Mouse (Mus musculus) right cerebral cortex, postnatal 25 days (tissue): ENCODE measurements at regions not wholly inside any gene's neighbourhood (a gene's known extent, or its start where the extent isn't known, plus 50 kb on each side); places are given as distances from the start of the nearest gene placed in this dataset.

Source experiments
- DNase-seq: peaks from one replicate; pipeline ENCODE4 v3.0.0; 2022

DNA sequence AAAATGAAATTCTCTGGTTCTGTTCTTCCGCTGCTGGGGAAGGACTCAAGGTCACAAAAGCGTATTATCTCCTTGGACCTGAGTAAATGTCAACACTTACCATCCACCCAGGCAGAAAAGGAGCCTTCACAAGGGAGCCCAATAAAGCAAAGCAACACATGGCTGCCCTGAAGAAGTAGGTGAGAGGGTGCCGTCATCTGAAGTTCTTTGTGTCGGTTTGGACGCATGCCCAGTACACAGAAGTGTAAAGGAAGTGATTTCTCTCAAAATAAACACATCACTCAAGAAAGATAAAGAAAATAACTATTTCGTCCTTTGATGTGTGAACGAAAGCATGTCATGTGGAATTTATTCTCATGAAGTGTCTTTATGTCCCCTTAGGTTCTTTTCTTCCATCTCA lies 559.0 kb upstream of the A1bg start:
- DNase-seq = no peak

GRCm38 (mm10) chr15:61473900-61474299 lies 551.1 kb upstream of the A1bg start:
- no peak for DNase-seq

DNA sequence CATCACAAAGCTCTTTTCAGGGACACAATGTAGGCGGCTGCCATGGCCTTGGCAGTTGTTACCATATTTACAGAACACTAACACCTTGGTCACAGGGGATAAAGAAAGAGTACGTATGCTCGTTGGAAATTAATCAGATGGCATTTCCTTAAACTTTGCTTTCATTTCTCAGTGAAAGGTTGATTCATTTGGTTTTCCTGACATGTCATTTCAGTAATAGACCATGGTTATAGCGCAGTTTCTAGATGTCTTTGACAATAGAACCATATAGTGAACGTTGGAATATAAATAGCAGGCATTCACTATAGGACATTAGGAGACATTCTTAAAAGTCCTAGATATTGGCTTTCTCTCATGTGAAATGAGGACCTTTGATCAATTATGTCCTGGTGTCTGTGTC lies 532.2 kb upstream of the A1bg start:
- DNase-seq = no peak

GRCm38 (mm10) chr15:61454350-61454671 lies 531.5 kb upstream of the A1bg start:
- DNase-seq = no peak

DNA sequence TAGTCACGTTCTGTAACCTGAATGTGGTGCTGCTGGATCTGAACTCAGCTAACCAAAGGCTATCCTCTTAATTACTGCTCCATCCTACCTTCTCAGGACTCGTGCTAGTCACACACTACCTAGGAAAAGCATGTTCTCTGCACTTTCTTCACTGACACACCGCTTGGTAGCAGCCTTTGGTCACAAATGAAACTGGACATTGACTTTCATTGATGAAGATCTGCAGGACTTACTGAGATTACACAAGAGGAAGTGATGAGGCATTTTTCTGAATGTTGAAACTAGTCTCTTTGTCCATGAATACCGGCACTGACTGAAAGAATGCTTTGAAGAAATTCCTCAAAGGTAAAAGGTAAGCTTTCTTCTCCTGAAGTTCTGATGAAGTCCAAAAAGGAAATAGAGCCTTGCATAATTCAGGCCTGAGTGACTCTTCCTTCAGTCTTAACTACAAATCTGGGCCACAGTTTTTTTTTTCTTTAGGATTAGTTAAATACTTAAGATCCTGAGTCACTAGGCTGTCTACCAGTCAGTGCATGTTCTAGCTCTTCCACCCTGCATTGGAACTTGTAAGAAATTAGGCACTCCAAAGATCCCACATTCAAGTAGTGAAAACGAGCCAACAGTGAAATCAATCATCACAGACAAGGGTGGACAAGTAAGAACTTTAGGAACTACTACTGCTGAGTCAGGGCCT lies 531.0 kb upstream of the A1bg start:
- no peak for DNase-seq

- no peak for DNase-seq
These were observed 527.4 kb upstream of the A1bg start for GRCm38 (mm10) chr15:61450217-61450616.

GRCm38 (mm10) chr15:61448482-61448881 lies 525.7 kb upstream of the A1bg start:
- DNase-seq = no peak

DNA sequence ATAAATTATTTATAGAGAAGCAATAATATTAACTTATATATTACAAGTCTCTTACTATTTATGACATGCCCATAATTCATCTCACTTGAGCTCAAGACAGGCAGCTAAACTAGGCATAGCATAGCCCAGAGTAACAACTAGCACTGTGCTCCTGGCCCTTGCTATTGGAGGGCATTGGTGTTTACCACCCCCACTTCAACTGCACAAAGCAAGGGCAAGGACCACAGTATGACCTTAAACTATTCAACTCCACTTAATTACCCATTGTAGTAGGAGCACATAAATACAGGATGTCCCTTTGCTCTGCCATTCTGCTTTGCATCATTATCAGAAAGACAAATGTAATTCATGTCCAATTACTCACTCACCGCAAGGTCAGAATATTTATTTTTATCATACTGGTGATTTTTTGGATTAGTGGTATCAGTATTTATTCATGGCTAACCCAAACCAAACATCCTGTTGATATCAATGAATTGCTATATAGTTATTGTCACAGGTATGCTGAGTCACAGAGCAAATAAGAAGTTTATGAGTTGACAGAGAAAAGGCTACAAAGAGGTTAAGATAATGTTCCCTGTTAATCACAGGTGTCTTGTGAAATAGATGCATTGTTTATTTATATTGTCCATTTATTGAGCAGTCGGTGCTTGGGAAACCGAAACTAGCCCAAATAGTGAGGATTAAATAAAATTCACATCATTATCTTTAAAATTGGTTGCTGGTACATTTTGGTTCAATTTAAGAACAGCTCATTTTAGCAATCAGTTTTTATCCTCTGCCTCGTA lies 523.4 kb upstream of the A1bg start:
- DNase-seq = no peak

DNA sequence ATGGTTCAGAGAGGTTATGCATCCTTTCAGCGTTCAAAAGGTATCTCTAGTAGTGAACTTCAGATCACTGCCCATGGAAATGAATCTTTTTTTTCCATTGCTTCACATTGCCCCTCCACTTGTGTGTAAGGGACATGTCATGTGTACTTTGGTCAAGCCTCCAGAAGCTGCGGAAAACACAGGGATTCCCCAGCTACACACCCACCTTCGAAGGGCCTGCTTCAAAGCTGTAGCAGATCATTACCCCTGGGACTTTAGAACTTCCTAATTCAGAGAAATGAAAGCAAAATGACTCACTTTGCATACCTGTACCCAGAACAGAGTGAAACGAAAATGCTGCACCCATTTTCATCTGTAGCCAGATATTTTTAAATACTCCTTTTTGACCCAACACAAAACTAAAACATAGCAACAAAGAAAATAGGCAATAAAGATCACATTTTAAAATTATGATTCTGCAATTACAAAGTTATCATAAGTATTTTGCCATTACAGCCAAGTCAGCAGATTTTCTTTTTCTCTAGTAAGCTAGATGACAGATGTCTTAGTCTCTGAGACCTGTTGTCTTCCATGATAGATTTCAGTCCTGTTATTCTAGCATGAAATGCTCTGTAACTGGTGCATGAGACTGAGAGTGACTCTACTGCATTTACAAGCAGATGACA lies 519.1 kb upstream of the A1bg start:
- no peak for DNase-seq

DNA sequence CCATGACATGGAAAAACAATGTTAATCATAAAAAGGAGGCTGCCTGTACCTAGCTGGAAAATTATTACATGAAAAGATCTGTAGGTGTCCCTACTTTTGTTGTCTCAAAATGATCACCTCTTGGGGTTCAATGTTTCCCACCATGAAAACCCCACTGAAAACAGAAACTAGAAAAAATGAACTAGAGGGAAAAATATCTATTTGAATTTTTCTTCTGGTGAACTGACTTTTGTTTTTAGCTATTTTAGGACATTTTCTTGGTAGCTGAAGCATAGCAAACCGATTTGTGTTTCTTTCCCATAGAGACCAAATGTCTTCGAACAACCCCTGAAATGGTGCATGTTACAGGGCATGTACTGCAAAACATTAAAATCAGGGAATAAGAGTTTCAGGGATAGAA lies 518.2 kb upstream of the A1bg start:
- no peak for DNase-seq

DNA sequence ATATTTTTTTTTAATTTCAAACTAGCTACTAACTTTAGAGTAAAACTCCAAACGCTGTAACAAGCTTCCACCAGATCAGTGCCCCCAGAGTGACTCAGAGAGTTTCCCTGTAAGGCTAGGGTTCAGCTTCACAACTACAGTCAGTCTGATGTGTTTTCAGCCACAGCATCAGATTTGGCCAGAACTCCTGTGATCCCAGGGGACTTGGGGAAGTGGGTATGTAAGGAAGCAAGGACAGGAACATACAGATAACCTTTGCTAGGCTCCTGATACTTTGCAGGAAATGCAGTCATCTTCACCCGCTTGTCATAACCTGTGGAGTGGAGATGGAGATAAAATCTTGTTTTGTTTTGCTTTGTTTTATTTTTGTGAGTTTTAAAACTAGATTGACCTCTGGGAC lies 517.5 kb upstream of the A1bg start:
- no peak for DNase-seq

DNA sequence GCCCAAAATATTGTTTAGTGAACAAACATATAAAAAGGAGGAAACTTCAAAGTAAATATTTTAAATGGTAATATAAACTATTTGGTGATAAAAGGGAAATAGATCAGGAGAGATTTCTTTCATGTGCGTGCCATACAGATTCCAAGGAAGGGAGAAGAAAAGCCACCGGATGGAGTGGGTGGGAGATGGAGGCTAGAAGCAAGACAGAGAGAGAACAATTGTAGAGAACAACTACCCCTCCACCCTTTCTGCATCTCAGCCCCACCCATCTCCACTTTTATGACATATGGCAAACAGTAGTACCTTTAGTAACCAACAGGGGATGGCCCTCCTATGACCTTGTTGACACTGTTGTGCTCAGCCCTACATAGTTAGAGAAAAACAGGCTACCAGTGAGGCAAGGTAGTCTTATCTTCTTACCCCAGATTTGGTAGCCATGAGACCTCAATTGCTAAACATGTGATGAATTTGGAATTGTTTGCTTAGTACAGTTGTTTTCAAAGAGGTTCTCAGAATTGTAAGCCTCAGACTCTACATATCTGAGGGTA lies 516.9 kb upstream of the A1bg start:
- no peak for DNase-seq

- DNase-seq = no peak
These were observed 506.1 kb upstream of the A1bg start for GRCm38 (mm10) chr15:61428818-61429415.

DNA sequence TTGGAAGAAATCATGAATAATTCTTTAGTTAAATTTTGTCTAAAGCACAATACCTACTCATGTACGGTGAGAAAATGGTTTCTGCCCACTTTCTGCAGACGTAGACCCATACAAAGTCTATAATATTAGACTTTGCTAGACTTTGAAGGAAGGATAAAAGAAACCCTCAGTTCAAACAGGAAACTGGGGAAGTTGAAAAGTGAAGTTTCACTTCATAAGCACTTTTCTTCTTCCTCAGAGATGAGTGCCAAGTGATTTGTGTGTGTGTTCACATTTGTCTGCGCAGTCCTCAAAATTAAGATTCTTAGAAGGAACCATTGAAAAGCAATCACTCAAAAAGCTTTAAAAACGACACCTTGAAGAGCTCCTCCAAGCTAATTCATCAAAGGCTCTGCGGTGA lies 500.2 kb upstream of the A1bg start:
- no peak for DNase-seq

GRCm38 (mm10) chr15:61417506-61417905 lies 494.7 kb upstream of the A1bg start:
- no peak for DNase-seq

GRCm38 (mm10) chr15:61416841-61417240 lies 494.0 kb upstream of the A1bg start:
- DNase-seq = no peak

DNA sequence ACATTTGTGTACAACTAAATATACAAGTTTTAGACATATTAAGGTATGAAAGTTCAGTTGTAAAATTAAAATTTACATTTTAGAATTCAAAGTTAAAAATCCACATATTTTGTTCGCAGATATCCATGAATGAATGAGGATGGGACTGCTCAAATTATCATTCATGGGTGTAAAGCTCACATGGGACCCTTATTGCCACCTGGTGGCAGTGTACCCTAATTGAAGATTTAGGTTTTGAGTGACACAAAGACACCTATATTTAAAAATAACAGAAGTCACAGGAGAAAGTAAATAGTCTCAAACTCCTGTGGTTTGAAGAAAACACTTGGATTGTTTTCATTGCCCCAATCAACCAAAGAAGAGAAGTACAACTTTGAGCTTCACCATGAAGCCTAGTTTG lies 492.8 kb upstream of the A1bg start:
- no peak for DNase-seq

DNA sequence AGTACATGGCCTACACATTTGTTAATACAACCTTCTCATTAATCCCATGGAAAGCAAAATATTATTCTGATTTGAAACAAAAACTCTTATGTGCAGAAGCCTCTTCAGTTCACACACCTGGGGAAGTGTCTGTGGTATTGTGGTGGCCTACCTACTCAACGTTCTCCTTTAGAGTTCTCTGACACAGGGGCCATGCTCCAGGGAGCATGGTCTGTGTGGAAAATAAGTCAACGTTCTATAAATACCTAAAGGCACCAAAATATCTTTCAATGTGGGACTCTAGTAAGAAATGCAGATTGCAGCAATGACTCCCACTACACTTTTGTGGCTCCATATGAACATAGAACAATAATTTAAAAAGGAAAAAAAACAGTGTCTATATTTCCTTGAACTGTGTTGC lies 489.0 kb upstream of the A1bg start:
- no peak for DNase-seq

GRCm38 (mm10) chr15:61410789-61411188 lies 488.0 kb upstream of the A1bg start:
- DNase-seq = no peak

DNA sequence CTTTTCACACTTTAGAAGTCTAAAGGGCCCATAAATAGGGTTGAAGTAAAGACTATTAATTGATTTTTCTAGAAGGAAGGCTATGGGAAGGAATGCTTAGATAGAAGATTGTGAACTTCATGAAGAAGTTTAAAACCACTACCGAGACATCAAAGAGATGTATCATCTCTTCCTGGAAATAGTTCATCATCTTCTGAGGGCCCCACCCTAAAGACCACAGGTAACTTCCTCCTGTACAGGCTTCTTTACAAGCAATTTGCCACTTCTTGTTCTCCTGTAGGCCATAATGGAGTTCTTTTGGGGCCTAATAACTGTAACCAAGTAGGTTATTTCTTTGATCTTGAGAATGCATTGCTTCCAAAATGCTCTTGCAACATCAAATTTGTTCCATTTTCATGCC lies 485.8 kb upstream of the A1bg start:
- DNase-seq = no peak

DNA sequence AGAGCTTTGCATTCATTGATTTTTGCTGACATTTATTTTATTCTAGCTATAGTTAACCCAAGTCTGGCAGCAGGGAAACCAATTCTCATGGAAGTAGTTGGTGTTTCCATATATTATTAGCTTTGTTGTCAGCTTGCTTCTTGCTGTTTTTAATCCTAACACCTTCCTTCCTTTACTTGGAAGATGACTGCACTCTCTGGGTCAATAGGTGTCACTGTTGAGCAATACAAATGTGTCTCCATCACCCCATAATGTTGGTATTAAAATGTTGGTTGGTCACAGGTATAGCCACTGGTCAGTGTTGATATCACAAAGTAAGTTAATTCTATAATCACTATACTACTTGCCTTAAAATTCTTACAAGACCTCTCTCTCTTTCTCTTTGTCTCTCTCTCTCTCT lies 477.9 kb upstream of the A1bg start:
- DNase-seq = no peak

DNA sequence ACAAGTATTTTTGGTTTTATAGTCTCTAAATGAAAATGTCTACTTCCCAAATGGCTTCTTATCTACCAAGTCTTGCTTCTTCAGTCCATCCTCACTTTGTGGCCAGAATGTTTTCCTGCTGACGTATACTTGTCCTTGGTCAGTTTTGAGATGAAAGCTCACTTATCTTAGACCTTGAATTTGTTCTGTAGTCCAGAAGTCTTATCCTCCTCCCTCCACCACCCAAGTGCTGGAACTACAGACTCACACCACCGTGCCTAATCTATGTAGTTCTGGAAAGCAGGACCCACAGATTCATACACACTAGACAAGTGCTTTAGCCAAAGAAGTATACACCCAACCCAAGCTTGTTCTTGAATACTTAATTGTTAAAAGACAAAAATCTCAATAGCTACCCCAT lies 477.2 kb upstream of the A1bg start:
- no peak for DNase-seq

DNA sequence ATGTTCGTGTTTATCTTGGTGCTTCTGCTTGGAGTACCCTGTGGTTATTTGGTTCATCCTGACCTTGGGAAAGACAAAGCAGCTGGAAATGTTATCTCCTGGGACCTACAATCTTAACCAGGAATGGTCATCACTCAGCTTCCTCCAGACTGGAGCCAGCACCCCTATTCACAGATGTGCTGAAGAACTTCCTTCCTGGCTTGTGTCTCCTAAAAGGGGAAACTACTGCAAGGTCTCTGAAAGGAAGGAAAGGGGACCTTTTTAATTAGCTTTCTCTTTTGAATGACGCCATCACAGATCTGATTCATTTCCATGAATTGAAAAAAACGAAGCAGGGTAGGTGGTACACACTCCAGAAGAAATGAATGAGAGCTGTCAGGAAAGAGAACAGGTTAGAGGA lies 476.0 kb upstream of the A1bg start:
- no peak for DNase-seq

GRCm38 (mm10) chr15:61397061-61397460 lies 474.2 kb upstream of the A1bg start:
- no peak for DNase-seq
